Comparison of ENCODE assay signal across 12 mouse cellular contexts in the genomic region with DNA sequence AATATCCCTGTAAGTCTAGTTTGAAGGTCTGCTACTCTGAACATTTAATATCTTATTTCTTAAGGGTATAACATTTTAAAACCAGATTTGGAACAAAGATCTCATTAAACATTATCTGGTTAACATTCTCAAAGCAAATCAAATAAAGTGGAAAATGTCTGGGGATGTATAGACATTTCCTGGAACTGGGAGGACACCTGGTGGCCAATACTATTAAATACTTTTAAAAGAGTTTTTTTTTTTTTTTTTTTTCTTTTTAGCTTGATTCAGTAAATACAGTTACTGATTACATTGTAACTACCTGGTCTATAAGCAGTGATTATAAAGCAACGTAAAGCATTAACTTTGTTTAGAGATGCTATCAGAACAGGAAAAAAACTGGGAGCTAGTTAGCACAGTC.
DNase-seq lines count a peak whose midpoint lies in the region; ATAC-seq and TF ChIP-seq lines count a peak whose summit lies in the region.
"Had no signal": no experiment of that assay in that cellular context is flagged by ENCODE, and none has a peak within 500 bp of the region (broad histone marks: within the 10 kb centered on the region; RNA-seq: fewer than 3 reads in every experiment).

No protein-coding gene starts in this region.

- H3K9ac ChIP-seq in lung, postnatal 0 days (replicated peaks; ENCODE audit: low read depth), result no peak overlapping the region
- H3K9ac ChIP-seq: liver, embryonic 14.5 days had no signal

- H3K27me3 ChIP-seq in lung, postnatal 0 days (replicated peaks; ENCODE audit: insufficient read depth, low read length), result no peaks in the 10 kb centered on the region

- H3K36me3 ChIP-seq in lung, postnatal 0 days (ENCODE audit: insufficient read depth, low read length), result no peaks in the 10 kb centered on the region

- no peak for TF ChIP-seq POLR2A in lung, adult 2 months (IDR thresholded peaks at IDR 0.05; ENCODE audit: borderline replicate concordance, extremely low read depth, low read depth, low read length)

- H3K27ac ChIP-seq in gastrocnemius, adult 2 months, result no peak overlapping the region
- H3K27ac ChIP-seq in lung, postnatal 0 days (ENCODE audit: low read length), result no peak overlapping the region
- H3K27ac ChIP-seq: liver, embryonic 14.5 days had no signal

- peak; percentile 47 for TF ChIP-seq CTCF in gastrocnemius, adult 2 months (IDR thresholded peaks at IDR 0.05)
- peak; percentile 29 for TF ChIP-seq CTCF in lung, postnatal 0 days (IDR thresholded peaks at IDR 0.05)
- TF ChIP-seq CTCF in lung, adult 2 months (IDR thresholded peaks at IDR 0.05; ENCODE audit: insufficient read depth, low read length), result no peak

- H3K4me1 ChIP-seq in lung, postnatal 0 days (ENCODE audit: insufficient read depth, low read depth, low read length), result no peaks in the 10 kb centered on the region
- no peaks in the 10 kb centered on the region for H3K4me1 ChIP-seq in lung, adult 2 months (ENCODE audit: control insufficient read depth, insufficient read depth, low read length)

- WGBS in lung, postnatal 0 days, result 24% methylated on average over 1 of the region's 1 CpGs
- 32% methylated on average over 1 of the region's 1 CpGs for WGBS in lung, adult 2 months

- no peak overlapping the region for H3K4me3 ChIP-seq in gastrocnemius, adult 2 months
- no peak overlapping the region for H3K4me3 ChIP-seq in lung, postnatal 0 days (ENCODE audit: low read depth, low read length)
- H3K4me3 ChIP-seq in lung, adult 2 months (replicated peaks; ENCODE audit: extremely low read depth, low read depth, low read length), result no peak overlapping the region

- intact Hi-C loops in gastrocnemius, adult 2 months (cut with DNase I), result loop anchor here (5.0 kb wide), 1 partner anchor 645 kb away; no protein-coding TSS in a partner anchor

- H3K4me2 ChIP-seq in lung, postnatal 0 days (replicated peaks; ENCODE audit: low read depth, low read length), result no peak overlapping the region
- H3K4me2 ChIP-seq: heart, embryonic 11.5 days had no signal

- H3K9me3 ChIP-seq in lung, postnatal 0 days (ENCODE audit: low read length), result no peaks in the 10 kb centered on the region

- ATAC-seq in lung, postnatal 0 days, result no peak

- TF ChIP-seq EP300 in lung, postnatal 0 days (IDR thresholded peaks at IDR 0.05), result no peak

- no peak for DNase-seq in gastrocnemius, adult 2 months
- no peak for DNase-seq in gastrocnemius, postnatal 25 days
- DNase-seq in lung, postnatal 0 days (ENCODE audit: low spot score), result peak; percentile 19
- DNase-seq in lung, adult 2 months, result no peak
- DNase-seq in R1 (ENCODE audit: low read depth, low spot score), result peak; percentile 12
- peak; percentile 76 for DNase-seq in retina, embryonic 14.5 days (ENCODE audit: low spot score)
- no peak for DNase-seq in spleen, postnatal 14 days (ENCODE audit: low spot score in 2 of 2)
- DNase-seq in cerebellum, adult 9-11 months, result no peak
- DNase-seq: kidney, postnatal 4 days; right cerebral cortex, postnatal 4 days had no signal

Comparison
In these comparisons a context has a peak if more than half of its experiments do, and no peak if none do; other contexts are left out.
1. DNase-seq: peak in lung, postnatal 0 days (single experiment), R1 (single experiment) and retina, embryonic 14.5 days (single experiment); none in gastrocnemius, adult 2 months (single experiment), gastrocnemius, postnatal 25 days (single experiment), lung, adult 2 months (single experiment), spleen, postnatal 14 days (0 of 2) and cerebellum, adult 9-11 months (single experiment).